Mouse (Mus musculus) CH12.LX (cell line): Measurements from ENCODE around the gene Kdr.

Source experiments
- CTCF ChIP-seq, 2 experiments: IDR thresholded peaks in 1 of 2; conservative IDR thresholded peaks in 1 of 2; 2 replicates each; pipeline ENCODE4 v1.5.1; 2011 to 2012; ENCODE audit warnings: low read depth in 2 of 2, low read length in 2 of 2, improper control_type of control experiment in 1 of 2, inconsistent platforms in 1 of 2, mild to moderate bottlenecking in 1 of 2, moderate library complexity in 1 of 2
- ELF1 ChIP-seq: IDR thresholded peaks from 2 replicates; pipeline ENCODE4 v1.6.1; 2014; ENCODE audit warnings: low read depth, mild to moderate bottlenecking, inconsistent platforms, low read length, improper control_type of control experiment
- EP300 ChIP-seq: IDR thresholded peaks from 2 replicates; pipeline ENCODE4 v1.6.1; 2011; ENCODE audit warnings: low read length, improper control_type of control experiment
- HCFC1 ChIP-seq: IDR thresholded peaks from 2 replicates; pipeline ENCODE4 v1.6.1; 2012; ENCODE audit warnings: low read depth, mild to moderate bottlenecking, inconsistent platforms, low read length, improper control_type of control experiment
- JUN ChIP-seq: IDR thresholded peaks from 2 replicates; pipeline ENCODE4 v1.6.1; 2011; ENCODE audit warnings: low read depth, mild to moderate bottlenecking, low read length, improper control_type of control experiment, moderate library complexity; ENCODE audit not compliant: insufficient read depth
- JUND ChIP-seq: conservative IDR thresholded peaks from 2 replicates; pipeline ENCODE4 v1.6.1; 2011; ENCODE audit warnings: low read depth, low read length, improper control_type of control experiment
- MAFK ChIP-seq: IDR thresholded peaks from 2 replicates; pipeline ENCODE4 v1.6.1; 2011; ENCODE audit warnings: low read length, improper control_type of control experiment; ENCODE audit not compliant: insufficient replicate concordance
- POLR2AphosphoS2 ChIP-seq: IDR thresholded peaks from 2 replicates; pipeline ENCODE4 v1.6.1; 2011; ENCODE audit warnings: low read depth, low read length, improper control_type of control experiment
- TCF12 ChIP-seq: IDR thresholded peaks from 2 replicates; pipeline ENCODE4 v1.6.1; 2014; ENCODE audit warnings: low read depth, mild to moderate bottlenecking, inconsistent platforms, low read length, improper control_type of control experiment

GRCm38 (mm10) chr5:75933521-75934044, 44.7 kb downstream of the Kdr start:
- no peak for TF ChIP-seq EP300
- TF ChIP-seq HCFC1: no peak
- TF ChIP-seq ELF1: no peak
- no peak for TF ChIP-seq POLR2AphosphoS2
- TF ChIP-seq JUND: no peak
- no peak for TF ChIP-seq CTCF (conservative IDR thresholded peaks at IDR 0.05 in 1 of 2, IDR thresholded peaks at IDR 0.05 in 1 of 2; ENCODE audit: low read depth in 2 of 2, low read length in 2 of 2)
- no peak for TF ChIP-seq JUN
- TF ChIP-seq TCF12: no peak
- no peak for TF ChIP-seq MAFK
